Mouse (Mus musculus): ENCODE results near the gene Itgae.

GRCm38 (mm10) chr11:73177509-73177875, 87.1 kb downstream of the Itgae start:
- TF ChIP-seq CTCF (conservative IDR thresholded peaks at IDR 0.05 in 1 of 2, IDR thresholded peaks at IDR 0.05 in 1 of 2; ENCODE audit: low read depth in 2 of 2, low read length in 2 of 2) (no peak), ZC3H11A (IDR thresholded peaks at IDR 0.05; ENCODE audit: low read depth, low read length) (no peak), BHLHE40 (IDR thresholded peaks at IDR 0.05; ENCODE audit: low read depth, low read length) (no peak), TCF12 (IDR thresholded peaks at IDR 0.05; ENCODE audit: low read depth, low read length) (no peak), MAX (IDR thresholded peaks at IDR 0.05; ENCODE audit: low read length) (no peak), POLR2A (IDR thresholded peaks at IDR 0.05; ENCODE audit: low read depth, low read length) (no peak), ZNF384 (IDR thresholded peaks at IDR 0.05; ENCODE audit: low read depth, low read length) (no peak)

Data from CH12.LX (cell line).